25 mouse cellular contexts compared by ENCODE assay signal in genomic region chr14:53876581-53876980, GRCm38 (mm10).
DNase-seq lines count a peak whose midpoint lies in the region; ATAC-seq and TF ChIP-seq lines count a peak whose summit lies in the region.
"Had no signal": no experiment of that assay in that cellular context is flagged by ENCODE, and none has a peak within 500 bp of the region (broad histone marks: within the 10 kb centered on the region; RNA-seq: fewer than 3 reads in every experiment).

No protein-coding gene starts in this region.

- peaks cover 20% of the 10 kb centered on the region for H3K4me1 ChIP-seq in thymus, adult 2 months (replicated peaks; ENCODE audit: control insufficient read depth, insufficient read depth, low read length)
- no peaks in the 10 kb centered on the region for H3K4me1 ChIP-seq in hindbrain, embryonic 12.5 days
- H3K4me1 ChIP-seq: embryonic facial prominence, embryonic 12.5 days; embryonic facial prominence, embryonic 15.5 days; hindbrain, embryonic 15.5 days had no signal

- 42% methylated on average over 7 of the region's 7 CpGs for WGBS in thymus, adult 2 months
- 69% methylated on average over 7 of the region's 7 CpGs for WGBS in hindbrain, embryonic 12.5 days

- H3K27me3 ChIP-seq in thymus, adult 2 months (ENCODE audit: control insufficient read depth, insufficient read depth, low read length) = no peaks in the 10 kb centered on the region
- H3K27me3 ChIP-seq in hindbrain, embryonic 12.5 days = no peaks in the 10 kb centered on the region
- H3K27me3 ChIP-seq: embryonic facial prominence, embryonic 12.5 days; embryonic facial prominence, embryonic 15.5 days; hindbrain, embryonic 15.5 days had no signal

- H3K36me3 ChIP-seq in thymus, adult 2 months (ENCODE audit: control insufficient read depth, insufficient read depth, low read length) = no peaks in the 10 kb centered on the region
- H3K36me3 ChIP-seq in hindbrain, embryonic 12.5 days = no peaks in the 10 kb centered on the region
- H3K36me3 ChIP-seq: embryonic facial prominence, embryonic 12.5 days; embryonic facial prominence, embryonic 15.5 days; hindbrain, embryonic 15.5 days had no signal

- H3K4me2 ChIP-seq in hindbrain, embryonic 12.5 days (replicated peaks) = no peak overlapping the region
- H3K4me2 ChIP-seq: embryonic facial prominence, embryonic 12.5 days; embryonic facial prominence, embryonic 15.5 days; heart, embryonic 11.5 days; hindbrain, embryonic 15.5 days had no signal

- H3K9ac ChIP-seq in hindbrain, embryonic 12.5 days = no peak overlapping the region
- H3K9ac ChIP-seq: embryonic facial prominence, embryonic 12.5 days; embryonic facial prominence, embryonic 15.5 days; forebrain, postnatal 0 days; hindbrain, embryonic 15.5 days had no signal

- no peak for TF ChIP-seq POLR2A in thymus, adult 2 months (IDR thresholded peaks at IDR 0.05; ENCODE audit: control insufficient read depth, extremely low read depth, insufficient read depth, low read length, poor library complexity)

- no peaks in the 10 kb centered on the region for H3K9me3 ChIP-seq in hindbrain, embryonic 12.5 days (replicated peaks)
- H3K9me3 ChIP-seq: embryonic facial prominence, embryonic 12.5 days; embryonic facial prominence, embryonic 15.5 days; hindbrain, embryonic 15.5 days had no signal

- peak; percentile 4 for DNase-seq in ZHBTc4 (ENCODE audit: low read depth, low spot score)
- peak; percentile 70 for DNase-seq in thymus, adult 2 months
- peak; percentile 86 for DNase-seq in thymus, postnatal 14 days
- peak; percentile 82 for DNase-seq in thymus, postnatal 4 days
- DNase-seq in left cerebral cortex, adult 8-10 months (ENCODE audit: low spot score in 2 of 2) = no peak
- DNase-seq: adrenal gland, adult 2 months; adrenal gland, postnatal 14 days; cerebellum, adult 11 months; cerebellum, adult 2 months; cerebellum, adult 9-11 months; cerebellum, postnatal 25 days; forebrain, postnatal 0 days; gastrocnemius, adult 2 months; gastrocnemius, postnatal 14 days; heart, adult 11 months; heart, postnatal 10 days; heart, postnatal 36 days had no signal

- no peak for ATAC-seq in megakaryocyte-erythroid progenitor cell, adult 5-6 weeks (replicated peaks; ENCODE audit: low FRiP score, low TSS enrichment, poor library complexity, severe bottlenecking)
- no peak for ATAC-seq in hindbrain, embryonic 12.5 days (ENCODE audit: low FRiP score)
- ATAC-seq: CD4-positive, CD25-positive, alpha-beta regulatory T cell, adult 4 months; forebrain, embryonic 14.5 days; forebrain, postnatal 0 days had no signal

- H3K27ac ChIP-seq in thymus, adult 2 months (ENCODE audit: control insufficient read depth, insufficient read depth, low read length) = peak overlapping the region; percentile 66; the same call in 1 of the 2 replicates
- no peak overlapping the region for H3K27ac ChIP-seq in hindbrain, embryonic 12.5 days
- H3K27ac ChIP-seq: embryonic facial prominence, embryonic 12.5 days; embryonic facial prominence, embryonic 15.5 days; gastrocnemius, adult 2 months; hindbrain, embryonic 15.5 days had no signal

- no peak overlapping the region for H3K4me3 ChIP-seq in thymus, adult 2 months (ENCODE audit: control insufficient read depth, insufficient read depth, low read length)
- no peak overlapping the region for H3K4me3 ChIP-seq in hindbrain, embryonic 12.5 days
- H3K4me3 ChIP-seq: embryonic facial prominence, embryonic 12.5 days; embryonic facial prominence, embryonic 15.5 days; gastrocnemius, adult 2 months; hindbrain, embryonic 15.5 days had no signal

- no peak for TF ChIP-seq CTCF in thymus, adult 2 months (IDR thresholded peaks at IDR 0.05; ENCODE audit: borderline replicate concordance, control insufficient read depth, extremely low read depth, insufficient read depth, low read length, poor library complexity)

Comparison
In these comparisons a context has a peak if more than half of its experiments do, and no peak if none do; other contexts are left out.
1. DNase-seq: peak in ZHBTc4 (single experiment), thymus, adult 2 months (single experiment), thymus, postnatal 14 days (single experiment) and thymus, postnatal 4 days (single experiment); none in left cerebral cortex, adult 8-10 months (0 of 2).